Mouse (Mus musculus) embryonic fibroblast, embryonic 13.5 days (primary cell): Measurements from ENCODE around the gene Josd2. TPM values are rescaled to one million over a fixed set of nuclear protein-coding genes. Genes with fewer than 3 reads are reported as not detected.

Experiments
- H3K27ac ChIP-seq: 2 replicates; pipeline ENCODE4 v1.5.1; 2012; ENCODE audit warnings: low read length, control low read depth, inconsistent platforms; ENCODE audit not compliant: insufficient read depth
- H3K4me1 ChIP-seq: 2 replicates; pipeline ENCODE4 v1.6.1; 2011; ENCODE audit warnings: low read length; ENCODE audit not compliant: control insufficient read depth, insufficient read depth
- H3K4me3 ChIP-seq: 2 replicates; pipeline ENCODE4 v1.5.1; 2011; ENCODE audit warnings: mild to moderate bottlenecking, control low read depth, low read length; ENCODE audit not compliant: insufficient read depth
- CTCF ChIP-seq: IDR thresholded peaks from 2 replicates; pipeline ENCODE4 v1.5.1; 2011; ENCODE audit warnings: mild to moderate bottlenecking, control low read depth, low read length, moderate library complexity, borderline replicate concordance; ENCODE audit not compliant: insufficient read depth
- POLR2A ChIP-seq: IDR thresholded peaks from 2 replicates; pipeline ENCODE4 v1.6.1; 2011; ENCODE audit warnings: low read depth, mild to moderate bottlenecking, control low read depth, low read length, moderate library complexity
- polyA plus RNA-seq: library from polyadenylated mRNA; stranded (reverse); fragments of >200 nt; gene quantifications from 2 replicates; pipeline ENCODE4 v1.2.4, GENCODE M21; 2011; ENCODE audit warnings: low read depth; ENCODE audit not compliant: missing spikeins, insufficient read length

Josd2 gene
- polyA plus RNA-seq, 1 experiment = 53.9 TPM

DNA sequence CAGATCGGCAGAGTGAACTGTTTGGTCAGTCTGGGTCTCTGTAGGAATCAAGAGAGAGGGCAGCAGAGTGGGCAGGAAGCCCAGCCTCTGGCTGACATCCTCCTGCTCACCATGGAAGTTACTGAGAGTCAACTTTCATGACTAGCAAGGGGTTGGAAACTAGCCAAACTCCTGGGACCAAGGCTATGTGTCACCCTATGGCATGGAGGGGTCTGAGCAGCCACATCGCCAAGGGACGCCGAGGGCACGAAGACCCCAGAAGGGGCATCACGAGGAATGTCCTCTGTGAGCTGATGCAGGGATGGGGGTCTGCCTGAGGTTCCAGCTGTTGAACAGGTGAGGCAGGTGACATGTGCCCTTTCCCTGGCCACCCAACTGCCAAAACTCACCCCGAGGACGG is 20.8 kb downstream of the Josd2 start:
- TF ChIP-seq POLR2A (no peak), CTCF (no peak)

DNA sequence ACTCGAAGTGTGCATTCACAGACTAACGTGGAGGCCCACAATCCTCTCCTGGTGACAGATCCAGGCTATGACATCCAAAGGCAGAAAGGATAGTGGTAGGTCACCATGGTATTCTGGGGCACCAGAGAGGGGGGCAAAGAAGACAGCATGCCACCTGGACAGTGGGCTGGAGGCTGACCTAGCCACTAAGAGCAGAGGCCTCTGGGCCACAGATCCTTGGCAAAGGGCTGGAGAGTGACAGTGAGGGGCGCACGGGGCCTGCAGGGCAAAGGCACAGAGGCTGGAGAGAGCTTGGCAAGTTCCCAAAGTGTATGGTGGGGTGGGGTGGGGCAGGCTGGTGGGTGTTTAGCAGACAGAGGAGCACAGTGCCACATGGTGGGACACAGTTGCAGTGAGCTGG is 22.5 kb downstream of the Josd2 start:
- TF ChIP-seq POLR2A = no peak
- no peak for TF ChIP-seq CTCF
- Histone ChIP-seq H3K27ac (no peak overlapping the region), H3K4me3 (no peak overlapping the region), H3K4me1 (peaks cover 3% of the 10 kb centered on the region; the same call in 1 of the 2 replicates)

More for the DNA sequence above, 20.8 kb downstream of the Josd2 start:
- Histone ChIP-seq H3K4me1 (no peaks in the 10 kb centered on the region), H3K27ac (no peak overlapping the region), H3K4me3 (no peak overlapping the region)

DNA sequence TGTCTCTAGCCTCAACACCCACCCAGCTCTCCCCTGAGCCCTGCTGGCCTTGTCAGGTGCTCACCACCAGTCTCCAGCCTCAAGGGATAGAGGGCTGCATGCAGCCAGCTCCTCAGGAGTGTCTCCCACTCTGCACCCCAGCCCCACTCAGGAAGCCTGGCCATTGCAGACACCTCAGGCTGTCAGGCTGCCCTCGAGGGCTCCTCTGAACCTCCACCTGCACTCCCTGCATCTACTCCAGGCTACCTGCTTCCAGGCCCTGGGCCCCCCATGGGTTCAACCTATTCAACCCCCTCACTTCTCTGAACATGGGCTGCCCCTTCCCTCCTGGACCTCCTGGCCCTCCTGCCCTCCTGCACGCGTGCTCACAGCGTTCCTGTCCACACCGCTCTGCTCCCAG is 23.6 kb downstream of the Josd2 start:
- Histone ChIP-seq H3K4me3 (no peak overlapping the region), H3K4me1 (peaks cover 6% of the 10 kb centered on the region; the same call in 1 of the 2 replicates), H3K27ac (no peak overlapping the region)
- TF ChIP-seq POLR2A = no peak
- TF ChIP-seq CTCF = no peak

DNA sequence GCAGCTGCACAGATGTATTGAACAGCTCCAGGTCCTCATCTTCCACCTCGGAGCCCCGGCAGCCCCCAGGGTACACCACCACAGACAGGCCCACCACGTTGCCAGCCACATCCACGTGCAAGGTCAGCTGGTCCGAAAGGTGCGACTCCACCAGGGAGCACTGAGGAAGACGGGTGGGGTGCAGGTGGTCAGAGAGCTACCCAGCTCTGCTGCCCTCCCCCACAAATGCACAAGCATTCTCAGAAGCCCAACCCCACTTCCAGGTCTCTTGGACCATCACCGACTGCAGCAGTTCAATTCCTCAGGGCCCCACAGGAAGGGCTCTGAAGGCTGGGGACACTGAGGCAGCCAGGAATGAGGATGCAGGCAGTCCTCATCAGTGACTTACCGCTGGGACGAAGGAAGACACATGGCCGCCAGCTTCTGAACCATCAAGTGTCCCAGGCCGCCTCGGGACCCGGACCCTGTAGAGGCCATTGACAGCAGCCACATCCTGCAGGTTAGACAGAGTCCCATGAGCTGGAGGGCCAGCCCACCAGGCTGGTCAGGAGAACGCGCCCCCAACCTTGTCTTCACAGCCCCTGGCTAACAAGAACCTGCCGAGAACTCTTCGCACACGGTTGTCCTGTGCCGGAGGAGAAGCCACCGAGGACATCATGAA is 24.5 kb downstream of the Josd2 start:
- H3K4me3 ChIP-seq = no peak overlapping the region
- H3K4me1 ChIP-seq = peaks cover 6% of the 10 kb centered on the region; the same call in 1 of the 2 replicates
- TF ChIP-seq POLR2A = no peak
- TF ChIP-seq CTCF = no peak
- no peak overlapping the region for H3K27ac ChIP-seq

DNA sequence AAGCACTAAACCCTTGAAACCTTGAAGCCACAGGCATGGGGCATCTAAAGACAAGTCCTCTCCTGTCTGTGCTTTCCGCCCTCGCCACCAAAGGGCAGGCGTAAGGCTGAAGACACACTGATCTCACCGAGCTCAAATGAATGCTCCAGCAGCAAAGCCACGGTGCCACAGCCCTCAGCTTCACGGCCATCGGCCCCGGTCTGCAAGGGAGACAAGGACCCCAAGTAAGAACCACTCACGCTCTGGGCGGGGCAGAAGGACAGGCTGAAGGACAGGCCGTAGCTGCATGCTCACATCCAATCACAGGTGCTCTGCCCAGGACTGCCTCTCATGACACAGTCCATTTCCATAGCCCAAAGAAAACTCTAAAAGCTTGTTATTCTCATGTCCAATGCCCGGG is 26.9 kb downstream of the Josd2 start:
- H3K4me3 ChIP-seq = no peak overlapping the region
- peaks cover 6% of the 10 kb centered on the region; the same call in 1 of the 2 replicates for H3K4me1 ChIP-seq
- no peak for TF ChIP-seq POLR2A
- no peak for TF ChIP-seq CTCF
- H3K27ac ChIP-seq = no peak overlapping the region

DNA sequence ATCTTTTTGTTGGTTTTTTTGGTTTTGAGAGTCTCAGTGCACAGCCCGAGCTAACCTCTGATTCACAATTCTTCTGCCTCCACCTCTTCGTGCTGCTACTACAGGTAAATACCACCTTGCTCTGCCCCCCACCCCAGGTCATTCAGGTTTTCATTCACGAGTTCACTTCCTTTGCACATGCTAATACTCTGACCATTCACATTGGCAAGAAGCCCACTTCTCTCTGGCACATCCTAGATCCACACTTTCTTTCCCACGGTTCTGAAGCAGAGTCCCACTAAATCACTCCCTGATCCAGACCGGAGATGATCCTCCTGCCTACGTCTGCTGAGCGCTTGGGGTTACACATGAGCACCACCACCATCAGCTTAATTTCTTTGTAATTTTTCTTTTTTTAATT is 27.3 kb downstream of the Josd2 start:
- peaks cover 6% of the 10 kb centered on the region; the same call in 1 of the 2 replicates for H3K4me1 ChIP-seq
- no peak overlapping the region for H3K27ac ChIP-seq
- H3K4me3 ChIP-seq = peak overlapping the region; percentile 59
- TF ChIP-seq POLR2A (no peak), CTCF (no peak)

DNA sequence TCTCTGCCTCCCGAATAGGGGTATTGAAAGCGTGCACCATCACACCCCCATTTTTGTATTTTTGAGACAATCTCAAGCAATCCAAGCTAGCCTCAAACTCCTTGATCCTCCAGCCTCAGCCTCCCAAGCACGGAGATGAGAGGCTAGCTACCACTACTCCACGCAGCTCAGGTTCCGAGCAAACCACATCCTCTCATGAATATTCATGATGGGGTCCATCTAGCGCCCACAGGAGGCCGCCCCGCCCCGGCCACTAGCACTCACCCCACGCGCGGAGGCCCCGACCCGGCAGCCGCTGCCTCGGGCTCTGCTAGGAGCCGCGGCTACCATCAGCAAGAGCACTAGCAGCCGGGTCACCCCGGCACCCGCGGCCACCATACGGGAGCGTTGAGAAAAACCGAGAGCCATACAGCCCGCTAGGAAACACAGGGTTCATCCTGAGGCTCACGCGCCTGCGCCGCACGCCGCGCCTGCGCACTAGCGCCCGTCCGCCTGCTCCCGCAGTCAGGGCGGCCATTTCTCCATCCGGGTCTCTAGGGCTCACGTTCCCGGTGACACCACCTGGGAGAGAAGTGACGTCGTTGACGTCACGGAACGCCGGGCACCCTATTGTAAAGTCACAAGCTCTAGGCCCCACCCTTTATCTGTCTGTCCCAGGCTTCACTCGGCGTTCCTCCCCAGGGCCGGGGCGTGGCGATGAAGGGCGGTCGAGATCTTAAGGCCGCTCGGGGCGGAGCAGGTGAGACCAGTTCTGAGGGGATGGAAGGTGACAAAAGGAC is 28.4 kb downstream of the Josd2 start, which contains the start of the genes Emc10 and Fam71e1:
TSS of gene Emc10 (minus strand) at position 538 of the 779 bp plus-strand sequence.
TSS of gene Fam71e1 (plus strand) at position 590 of the 779 bp plus-strand sequence.
- peaks cover 6% of the 10 kb centered on the region; the same call in 1 of the 2 replicates for H3K4me1 ChIP-seq
- peak; percentile 74 for TF ChIP-seq POLR2A
- no peak for TF ChIP-seq CTCF
- H3K4me3 ChIP-seq = peak within 1 kb of the TSS; percentile 78
- H3K27ac ChIP-seq = peak within 1 kb of the TSS; percentile 73

DNA sequence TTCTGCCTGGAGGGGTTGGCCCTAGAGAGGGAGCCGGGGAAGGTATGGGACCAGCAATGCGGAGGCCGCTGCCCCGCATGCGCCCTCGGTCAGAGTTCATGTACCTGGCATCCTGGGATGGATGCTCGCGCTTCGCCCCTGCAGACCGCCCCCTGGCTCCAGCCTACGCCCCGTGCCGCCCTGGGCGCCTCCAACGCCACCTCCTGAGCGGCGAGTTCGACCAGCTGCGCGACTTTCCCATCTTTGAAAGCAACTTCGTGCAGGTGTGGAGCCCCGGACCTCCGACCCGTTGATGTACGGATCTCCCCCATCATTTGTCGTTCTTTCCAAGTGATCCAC is 29.0 kb downstream of the Josd2 start:
- H3K27ac ChIP-seq = no peak overlapping the region; the same call in 1 of the 2 replicates
- H3K4me3 ChIP-seq = peak overlapping the region; percentile 78
- peaks cover 6% of the 10 kb centered on the region; the same call in 1 of the 2 replicates for H3K4me1 ChIP-seq
- TF ChIP-seq CTCF = no peak
- TF ChIP-seq POLR2A = no peak

DNA sequence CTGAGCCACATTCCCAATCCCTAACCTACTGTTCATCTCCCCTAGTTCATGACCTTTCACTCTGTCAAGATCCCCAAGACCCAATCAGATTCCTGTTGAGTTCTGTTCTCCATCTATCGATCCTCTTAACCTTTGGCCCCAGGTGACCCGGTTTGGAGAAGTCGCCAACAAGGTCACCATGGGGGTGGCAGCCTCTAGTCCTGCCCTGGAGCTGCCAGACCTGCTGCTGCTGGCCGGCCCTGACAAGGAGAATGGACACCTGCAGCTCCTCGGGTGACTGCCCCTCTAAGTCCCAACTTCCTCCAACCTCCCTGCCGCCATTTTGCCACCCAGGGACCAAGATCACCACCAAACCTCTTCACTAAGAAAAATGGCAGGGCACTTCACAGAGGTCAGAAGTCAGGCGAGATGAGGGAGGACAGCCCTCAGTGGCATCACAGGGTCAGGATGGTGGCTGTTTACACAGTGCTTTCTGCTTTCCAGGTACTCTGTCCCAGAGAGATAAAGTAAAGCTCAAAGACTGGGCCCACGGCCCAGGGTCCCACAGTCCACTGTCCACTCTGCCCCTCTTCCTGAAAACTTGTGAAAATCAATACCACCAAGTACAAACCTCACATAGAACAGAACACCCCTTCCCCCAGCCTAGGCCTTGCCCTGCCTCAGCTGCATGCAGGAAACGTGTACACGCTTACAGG is 29.7 kb downstream of the Josd2 start:
- no peak overlapping the region for H3K27ac ChIP-seq
- peak overlapping the region; percentile 78 for H3K4me3 ChIP-seq
- H3K4me1 ChIP-seq = peaks cover 6% of the 10 kb centered on the region; the same call in 1 of the 2 replicates
- no peak for TF ChIP-seq CTCF
- TF ChIP-seq POLR2A = no peak
